Mouse (Mus musculus): ENCODE measurements around the gene Rab1b.

Rab1b gene

DNA sequence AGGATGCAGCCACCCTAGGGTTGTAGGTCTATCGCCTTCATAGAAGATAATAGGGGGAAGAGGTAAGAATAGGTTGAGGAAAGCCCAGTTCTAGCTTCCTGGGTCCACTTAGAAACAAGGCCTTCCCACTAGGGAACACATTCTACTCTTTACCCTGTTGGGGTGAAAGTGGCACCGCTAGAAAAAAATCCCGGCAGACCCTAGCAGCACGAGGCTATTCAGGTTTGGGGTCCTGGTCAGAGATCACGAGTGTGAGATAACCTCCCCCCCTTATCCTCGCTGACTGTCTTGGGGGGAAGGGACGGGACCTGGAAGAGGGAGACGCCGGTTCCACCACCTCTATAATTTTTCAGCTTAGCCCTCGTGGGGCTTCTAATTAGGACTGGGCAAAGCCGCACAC, 35.8 kb downstream of the Rab1b start:
- DNase-seq: no peak

DNA sequence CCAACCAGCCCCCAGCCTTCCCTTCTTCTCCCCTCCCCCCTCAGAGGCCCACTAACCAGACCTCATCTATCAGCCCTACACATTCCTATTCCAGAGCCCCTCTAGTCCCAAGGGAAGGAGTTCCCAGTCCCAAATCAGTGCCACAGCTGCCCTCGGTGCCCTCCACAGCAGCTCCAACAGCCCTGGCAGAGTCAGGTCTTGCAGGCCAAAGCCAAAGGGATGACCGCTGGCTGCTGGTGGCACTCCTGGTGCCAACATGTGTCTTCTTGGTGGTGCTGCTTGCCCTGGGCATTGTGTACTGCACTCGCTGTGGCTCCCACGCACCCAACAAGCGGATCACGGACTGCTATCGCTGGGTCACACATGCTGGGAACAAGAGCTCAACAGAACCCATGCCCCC, 36.9 kb downstream of the Rab1b start:
- DNase-seq: no peak

DNA sequence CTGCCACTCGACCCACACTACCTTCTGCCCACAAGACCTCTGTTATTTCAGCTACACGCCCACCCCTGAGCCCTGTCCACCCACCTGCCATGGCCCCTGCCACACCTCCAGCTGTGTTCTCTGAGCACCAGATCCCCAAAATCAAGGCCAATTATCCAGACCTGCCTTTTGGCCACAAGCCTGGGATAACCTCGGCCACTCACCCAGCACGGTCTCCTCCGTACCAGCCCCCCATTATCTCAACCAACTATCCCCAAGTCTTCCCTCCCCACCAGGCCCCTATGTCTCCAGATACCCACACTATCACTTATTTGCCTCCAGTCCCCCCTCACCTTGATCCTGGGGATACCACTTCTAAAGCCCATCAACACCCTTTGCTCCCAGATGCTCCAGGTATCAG, 37.4 kb downstream of the Rab1b start:
- DNase-seq: no peak

- DNase-seq: no peak
Measured at GRCm38 (mm10) chr19:5068570-5069234, 38.2 kb downstream of the Rab1b start.

- DNase-seq: no peak
Measured at GRCm38 (mm10) chr19:5067867-5068569, 38.9 kb downstream of the Rab1b start, which contains the start of gene Cd248. Gene Cd248 (plus strand): TSS chr19:5068078.

GRCm38 (mm10) chr19:5067040-5067799, 39.7 kb downstream of the Rab1b start:
- DNase-seq: no peak

DNA sequence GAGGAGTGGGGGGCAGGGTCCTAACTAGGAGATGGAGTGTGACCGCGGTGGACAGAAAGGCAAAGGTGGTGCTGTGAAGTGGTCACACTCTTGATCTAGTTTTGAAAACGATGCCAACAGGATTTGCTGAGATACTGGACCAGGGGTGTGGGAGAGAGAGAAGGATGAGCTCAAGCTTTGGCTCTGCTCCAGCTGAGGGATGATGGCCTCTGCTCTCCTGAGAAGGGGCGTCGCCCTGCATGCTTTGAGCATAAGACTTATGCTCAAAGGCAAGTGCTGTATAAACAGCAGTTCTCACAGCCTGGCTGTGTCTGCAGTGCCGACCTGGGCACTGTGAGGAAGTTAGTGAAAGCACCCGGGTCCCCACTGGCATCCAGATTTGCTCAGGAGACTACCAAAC, 41.8 kb downstream of the Rab1b start:
- no peak for DNase-seq

- DNase-seq: no peak
Measured at GRCm38 (mm10) chr19:5062446-5062845, 44.4 kb downstream of the Rab1b start.

DNA sequence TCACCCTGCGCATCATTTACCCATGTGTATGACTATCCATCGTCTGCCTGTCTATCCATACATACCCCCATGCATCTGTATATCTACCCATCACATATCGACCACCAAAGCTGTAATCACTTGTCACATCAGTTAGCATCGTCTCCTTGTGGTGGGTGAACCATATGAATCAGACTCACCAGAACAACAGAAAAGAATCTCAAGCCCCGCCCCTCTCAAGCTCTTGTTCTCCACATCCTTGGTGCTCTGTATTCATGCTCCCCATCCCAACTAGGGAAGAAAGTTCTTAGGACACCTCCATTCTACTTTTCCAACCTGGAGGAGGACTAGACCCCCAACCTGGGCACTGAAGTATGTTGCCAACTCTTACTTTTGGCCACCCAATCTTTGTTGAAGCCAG, 44.8 kb downstream of the Rab1b start:
- DNase-seq: no peak

DNA sequence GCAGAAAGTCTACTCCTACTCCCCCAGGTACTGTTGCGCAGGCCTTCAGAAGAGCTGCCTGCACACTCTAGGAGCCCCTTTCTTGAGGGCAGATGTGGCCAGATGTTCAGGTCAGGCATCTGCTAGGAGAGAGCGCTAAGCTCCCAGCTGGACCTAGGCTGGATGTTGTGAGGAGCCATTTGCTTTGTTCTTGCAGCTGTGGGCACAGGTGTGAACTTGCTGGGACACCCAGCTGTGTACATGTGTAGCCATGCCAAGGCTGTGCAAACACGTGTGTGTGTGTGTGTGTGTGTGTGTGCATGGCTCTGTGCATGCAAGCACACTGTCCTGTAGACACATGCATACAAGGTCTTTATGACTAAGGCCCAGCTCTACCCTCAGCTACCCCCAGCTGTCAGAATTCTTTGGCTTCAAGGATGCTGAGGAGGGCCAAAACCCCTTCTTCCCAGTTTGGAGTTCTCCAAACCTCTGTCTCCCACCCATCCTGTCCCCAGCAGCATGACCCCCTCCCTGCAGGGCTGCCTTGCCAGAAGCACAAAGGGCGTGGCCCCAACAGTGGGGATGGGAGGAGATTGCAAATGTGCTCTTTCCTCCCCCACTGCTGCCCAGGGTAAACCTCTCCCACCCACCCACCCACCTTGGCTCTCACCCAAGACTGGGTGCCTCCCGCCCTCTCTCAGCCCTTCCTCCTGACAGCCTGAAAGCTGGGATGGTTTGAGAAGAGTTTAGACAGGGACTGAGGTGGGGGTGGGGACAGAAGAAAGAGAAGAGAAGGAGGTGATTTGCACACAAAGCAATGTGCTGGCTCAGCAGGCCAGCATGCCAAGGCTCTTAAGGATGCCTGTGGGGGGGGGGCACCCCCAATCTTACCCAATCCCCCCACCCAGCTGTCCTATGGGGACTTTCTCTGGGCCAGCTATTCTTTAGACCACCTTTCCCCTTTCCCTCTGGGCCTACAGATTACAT, 46.2 kb downstream of the Rab1b start:
- no peak for DNase-seq

DNA sequence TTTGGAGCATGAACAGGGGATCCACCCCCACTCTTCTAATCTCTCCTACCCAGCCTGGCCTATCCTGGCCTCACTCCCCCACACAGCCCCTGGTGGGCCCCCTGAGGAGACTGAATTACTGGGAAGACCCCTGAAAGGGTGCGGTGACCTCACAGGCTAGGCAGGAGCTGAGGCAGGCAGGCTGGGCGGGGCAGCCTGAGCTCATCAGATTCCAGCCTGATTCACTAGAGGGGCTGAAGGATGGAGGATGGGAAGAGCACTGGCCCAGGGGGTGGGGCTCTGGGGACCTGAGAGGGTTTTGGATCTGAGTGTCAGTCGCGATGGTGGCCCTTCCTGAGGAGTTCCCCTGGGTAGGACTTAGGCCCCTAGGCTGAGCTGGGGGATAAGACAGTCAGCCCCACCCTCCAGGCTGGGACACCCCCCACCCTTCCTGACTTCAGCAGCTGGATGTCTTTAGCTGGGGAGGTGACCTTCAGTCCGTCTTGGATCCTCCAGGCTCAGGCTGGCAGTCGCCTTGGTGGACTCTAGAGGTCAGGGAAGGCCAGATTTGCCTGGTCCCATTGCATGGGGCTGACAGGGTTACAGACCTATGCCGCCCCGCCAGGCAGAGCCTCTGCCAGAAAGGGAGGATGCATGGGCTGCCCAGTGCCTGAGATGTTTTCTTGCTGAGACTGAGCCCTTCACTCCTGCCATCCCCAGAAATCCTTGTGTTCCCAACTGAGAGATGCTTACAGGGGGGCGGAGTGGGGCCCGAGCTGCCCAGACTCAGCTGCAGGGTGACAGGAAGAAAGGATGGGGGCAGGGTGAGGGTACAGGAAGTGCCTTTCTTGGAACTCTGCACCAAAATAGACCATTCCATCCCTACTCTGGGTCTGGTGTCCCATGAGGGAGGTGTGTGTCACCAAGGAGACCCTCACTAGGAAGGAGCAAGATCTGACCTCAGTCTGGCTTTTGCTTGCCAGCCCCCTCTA, 47.8 kb downstream of the Rab1b start:
- no peak for DNase-seq

- DNase-seq: no peak
Measured at GRCm38 (mm10) chr19:5057876-5058775, 48.7 kb downstream of the Rab1b start.

DNA sequence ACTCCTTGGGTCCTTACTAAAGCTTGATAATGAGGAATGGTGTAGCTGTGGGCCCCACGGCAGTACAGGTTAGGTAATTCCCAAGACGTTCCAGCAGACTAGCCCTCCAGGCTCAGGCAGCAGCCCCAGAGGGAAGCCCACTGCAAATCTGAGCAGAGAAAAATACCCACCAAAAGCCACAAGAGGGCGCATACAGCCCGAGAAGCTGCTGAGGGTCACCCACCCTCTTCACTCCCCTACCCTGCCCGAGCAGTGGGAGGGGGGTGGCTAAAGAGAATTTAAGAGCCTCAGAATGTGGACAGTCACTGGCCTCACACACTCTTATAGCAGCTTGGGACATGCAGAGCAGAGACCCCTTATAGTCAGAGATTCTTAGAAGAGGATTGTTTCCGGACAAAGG, 50.6 kb downstream of the Rab1b start:
- DNase-seq: no peak

- no peak for DNase-seq
Measured at GRCm38 (mm10) chr19:5053909-5054308, 53.0 kb downstream of the Rab1b start.

- no peak for DNase-seq
Measured at GRCm38 (mm10) chr19:5052853-5053252, 54.0 kb downstream of the Rab1b start.

DNA sequence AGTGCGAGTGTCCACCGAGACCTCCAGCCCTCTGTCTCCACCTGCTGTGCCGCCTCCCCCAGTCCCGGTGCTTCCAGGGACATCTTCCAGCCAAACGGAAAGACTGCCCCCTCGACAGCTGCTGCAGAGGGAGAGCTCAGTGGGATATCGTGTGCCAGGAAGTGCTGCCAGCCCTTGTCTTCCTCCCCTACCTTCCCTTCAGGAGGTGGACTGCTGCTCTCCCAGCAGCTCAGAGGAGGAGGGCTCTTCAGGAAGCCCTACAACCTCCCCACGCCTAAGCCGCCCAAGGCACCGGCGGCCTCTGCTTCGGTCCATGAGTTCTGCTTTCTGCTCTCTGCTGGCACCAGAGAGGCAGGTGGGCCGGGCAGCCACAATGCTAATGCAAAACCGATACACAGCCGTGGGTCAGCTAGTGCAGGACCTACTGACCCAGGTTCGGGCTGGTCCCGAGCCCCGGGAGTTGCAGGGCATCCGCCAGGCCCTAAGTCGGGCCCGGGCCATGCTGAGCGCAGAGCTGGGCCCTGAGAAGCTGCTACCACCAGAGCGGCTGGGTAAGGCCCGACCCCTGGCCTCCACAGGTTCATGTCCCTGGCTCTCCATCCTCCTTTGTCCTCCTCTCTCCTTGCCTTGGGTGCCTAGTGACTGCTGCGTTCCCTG, 54.6 kb downstream of the Rab1b start:
- no peak for DNase-seq

GRCm38 (mm10) chr19:5051515-5051914, 55.4 kb downstream of the Rab1b start:
- no peak for DNase-seq

GRCm38 (mm10) chr19:5051031-5051430, 55.8 kb downstream of the Rab1b start:
- no peak for DNase-seq

- no peak for DNase-seq
Measured at GRCm38 (mm10) chr19:5050047-5050905, 56.6 kb downstream of the Rab1b start, which contains the start of gene Rin1. Gene Rin1 (plus strand): TSS chr19:5050481.
